Mouse (Mus musculus): Measurements from ENCODE around the gene Pogk. TPM values are rescaled to one million over a fixed set of nuclear protein-coding genes. Genes with fewer than 3 reads are reported as not detected.

Gene Pogk
- polyA plus RNA-seq, 1 experiment from 2014 or later, result 10.4 TPM

DNA sequence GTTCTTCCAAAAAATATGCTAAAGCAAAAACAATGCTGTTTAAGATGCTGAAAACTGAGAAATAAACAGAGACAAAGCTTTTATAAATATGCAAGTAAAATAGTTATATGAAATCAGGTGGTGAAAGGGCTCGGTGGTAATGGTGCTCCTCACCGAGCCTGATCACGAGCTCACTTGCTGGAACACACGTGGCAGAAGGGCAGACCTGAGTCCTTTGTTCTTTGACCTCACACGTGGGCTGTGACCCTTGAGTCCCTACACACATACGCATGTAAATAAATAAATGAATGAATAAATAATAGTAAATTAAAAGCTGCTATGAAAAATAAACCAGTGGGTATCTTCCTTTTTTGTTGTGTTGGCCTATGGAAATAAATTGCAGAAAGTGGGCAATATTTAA, 32.5 kb downstream of the Pogk start:
- no peak for ATAC-seq
- Histone ChIP-seq H3K9me3 (no peaks in the 10 kb centered on the region), H3K4me3 (replicated peaks) (no peak overlapping the region), H3K4me1 (replicated peaks) (peaks cover 14% of the 10 kb centered on the region), H3K27me3 (replicated peaks) (no peaks in the 10 kb centered on the region), H3K36me3 (no peaks in the 10 kb centered on the region), H3K9ac (no peak overlapping the region), H3K27ac (no peak overlapping the region), H3K4me2 (replicated peaks) (no peak overlapping the region)
- 84% methylated on average over 6 of the region's 6 CpGs for WGBS

DNA sequence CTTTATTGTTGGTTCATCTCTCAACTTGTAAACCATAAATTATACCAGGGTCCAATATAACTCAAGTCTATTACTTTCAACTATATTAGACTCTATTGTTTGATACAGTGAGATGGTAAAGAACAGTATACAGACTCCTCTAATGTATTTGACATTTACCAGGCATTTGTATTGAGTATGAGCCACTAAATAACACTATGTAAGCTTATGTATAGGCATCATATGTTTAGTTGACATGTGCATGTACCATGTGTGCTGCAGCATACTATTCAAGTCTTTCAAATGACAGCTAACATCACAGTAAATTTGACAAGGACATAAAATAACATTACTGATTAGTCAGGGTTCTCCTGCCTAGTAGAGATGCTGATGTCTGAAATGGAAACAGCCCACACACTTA, 46.5 kb downstream of the Pogk start:
- H3K9me3 ChIP-seq, result no peaks in the 10 kb centered on the region
- H3K27ac ChIP-seq, result no peak overlapping the region
- H3K4me2 ChIP-seq (replicated peaks), result no peak overlapping the region
- H3K4me3 ChIP-seq (replicated peaks), result no peak overlapping the region
- H3K9ac ChIP-seq, result no peak overlapping the region
- H3K36me3 ChIP-seq, result no peaks in the 10 kb centered on the region
- ATAC-seq, result no peak
- H3K27me3 ChIP-seq (replicated peaks), result no peaks in the 10 kb centered on the region
- no peaks in the 10 kb centered on the region for H3K4me1 ChIP-seq (replicated peaks)

DNA sequence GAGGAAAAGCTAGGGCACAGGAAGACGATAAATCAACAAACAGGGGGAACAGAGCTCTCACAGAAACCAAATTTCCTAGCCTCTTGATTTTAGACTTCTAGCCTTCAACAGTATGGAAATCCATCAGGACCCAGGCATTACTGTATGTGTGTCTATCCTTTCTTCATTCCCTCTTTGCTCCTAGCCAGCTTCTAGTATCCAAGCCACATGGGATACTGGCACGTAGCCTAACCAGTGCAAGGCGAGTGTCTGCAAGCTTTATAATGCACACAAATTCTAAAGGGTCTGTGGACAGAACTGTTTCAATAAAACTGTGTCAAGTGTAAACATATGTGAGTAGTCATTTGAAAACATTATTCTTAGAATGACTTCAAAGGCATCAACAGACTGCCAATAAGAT, 47.0 kb downstream of the Pogk start:
- Histone ChIP-seq H3K4me1 (replicated peaks) (no peaks in the 10 kb centered on the region), H3K36me3 (no peaks in the 10 kb centered on the region), H3K9me3 (no peaks in the 10 kb centered on the region), H3K9ac (no peak overlapping the region), H3K4me2 (replicated peaks) (no peak overlapping the region), H3K27me3 (replicated peaks) (no peaks in the 10 kb centered on the region), H3K4me3 (replicated peaks) (no peak overlapping the region), H3K27ac (no peak overlapping the region)
- ATAC-seq, result no peak
- 54% methylated on average over 3 of the region's 3 CpGs for WGBS

DNA sequence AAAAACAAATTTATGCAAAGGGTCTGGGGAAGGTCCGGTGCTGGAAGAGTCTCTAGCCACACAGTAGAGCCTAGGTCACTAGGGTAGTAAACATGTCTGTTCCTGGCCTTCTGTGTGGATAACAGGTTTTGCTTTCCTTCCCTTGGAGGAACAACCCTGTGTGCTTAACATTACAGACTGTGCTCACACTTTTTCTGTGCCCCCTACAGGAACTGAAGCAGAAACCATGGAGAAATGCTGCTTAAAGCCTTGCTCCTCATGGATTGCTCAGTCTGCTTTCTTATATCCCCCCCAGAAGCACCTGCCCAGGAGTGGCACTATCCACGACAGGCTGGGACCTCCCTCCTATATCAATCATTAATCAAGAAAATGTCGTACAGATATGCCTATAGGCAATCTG, 47.8 kb downstream of the Pogk start:
- no peak overlapping the region for H3K4me2 ChIP-seq (replicated peaks)
- H3K9ac ChIP-seq, result no peak overlapping the region
- no peaks in the 10 kb centered on the region for H3K9me3 ChIP-seq
- ATAC-seq, result no peak
- no peaks in the 10 kb centered on the region for H3K27me3 ChIP-seq (replicated peaks)
- no peaks in the 10 kb centered on the region for H3K4me1 ChIP-seq (replicated peaks)
- H3K4me3 ChIP-seq (replicated peaks), result no peak overlapping the region
- no peak overlapping the region for H3K27ac ChIP-seq
- H3K36me3 ChIP-seq, result no peaks in the 10 kb centered on the region
- 72% methylated on average over 3 of the region's 3 CpGs for WGBS

DNA sequence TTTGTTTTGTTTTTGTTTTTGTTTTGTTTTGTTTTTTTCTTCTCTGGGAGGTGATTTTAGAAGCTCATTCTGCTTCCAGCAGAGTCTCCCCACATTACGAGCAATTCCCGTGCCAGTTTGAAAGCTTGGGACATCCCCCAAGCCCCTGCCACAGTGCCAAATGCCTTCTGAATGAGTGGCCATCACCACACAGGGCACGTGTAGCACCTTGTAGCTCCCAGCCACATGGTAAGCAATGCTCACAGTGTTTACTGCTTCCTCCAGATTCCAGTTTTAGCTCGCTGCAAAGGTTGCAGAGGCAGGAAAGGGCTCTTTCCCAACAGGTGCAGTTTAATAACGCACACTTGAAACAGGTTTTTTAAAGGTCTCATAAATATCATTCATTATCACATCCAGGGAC, 48.8 kb downstream of the Pogk start:
- Histone ChIP-seq H3K4me3 (replicated peaks) (no peak overlapping the region), H3K27me3 (replicated peaks) (no peaks in the 10 kb centered on the region), H3K4me1 (replicated peaks) (no peaks in the 10 kb centered on the region), H3K9me3 (no peaks in the 10 kb centered on the region), H3K9ac (no peak overlapping the region), H3K36me3 (no peaks in the 10 kb centered on the region), H3K4me2 (replicated peaks) (no peak overlapping the region), H3K27ac (no peak overlapping the region)
- ATAC-seq, result no peak
- WGBS, result 75% methylated on average over 5 of the region's 5 CpGs

DNA sequence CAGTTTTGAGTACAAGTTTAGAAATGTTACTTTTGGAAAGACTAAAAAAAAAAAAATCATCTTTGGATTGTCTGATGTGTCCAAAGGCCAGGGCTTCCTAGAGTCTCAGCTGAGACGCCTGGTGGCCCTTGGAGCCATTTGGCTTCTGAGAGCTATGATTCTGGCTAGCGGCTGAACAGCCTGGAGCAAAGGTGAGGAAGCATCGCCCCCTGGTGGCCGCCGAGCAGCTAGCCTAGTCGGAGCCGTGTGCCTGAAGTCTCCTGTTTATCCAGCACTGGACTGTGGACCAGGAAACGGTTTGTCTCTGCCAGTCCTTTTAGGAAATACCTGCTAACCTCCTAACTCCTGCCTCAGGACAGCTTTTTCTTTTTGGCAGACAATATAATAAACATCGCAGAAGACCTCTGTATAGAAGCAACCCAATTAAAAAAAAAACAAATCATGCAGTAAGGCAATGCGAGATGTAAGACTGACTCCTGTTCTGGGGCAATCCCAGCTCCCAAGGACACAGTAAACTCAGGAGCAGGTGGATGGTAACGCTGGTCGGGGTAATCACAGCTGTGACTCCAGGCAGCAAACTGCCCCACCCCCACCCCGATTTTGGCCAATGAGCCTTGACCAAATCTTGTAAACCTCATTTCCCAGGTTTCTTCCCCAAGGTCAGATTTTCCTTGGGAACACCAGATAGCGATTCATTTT, 49.4 kb downstream of the Pogk start:
- WGBS, result 25% methylated on average over 14 of the region's 14 CpGs
- peak; percentile 94 for ATAC-seq
- H3K4me1 ChIP-seq (replicated peaks), result no peaks in the 10 kb centered on the region

DNA sequence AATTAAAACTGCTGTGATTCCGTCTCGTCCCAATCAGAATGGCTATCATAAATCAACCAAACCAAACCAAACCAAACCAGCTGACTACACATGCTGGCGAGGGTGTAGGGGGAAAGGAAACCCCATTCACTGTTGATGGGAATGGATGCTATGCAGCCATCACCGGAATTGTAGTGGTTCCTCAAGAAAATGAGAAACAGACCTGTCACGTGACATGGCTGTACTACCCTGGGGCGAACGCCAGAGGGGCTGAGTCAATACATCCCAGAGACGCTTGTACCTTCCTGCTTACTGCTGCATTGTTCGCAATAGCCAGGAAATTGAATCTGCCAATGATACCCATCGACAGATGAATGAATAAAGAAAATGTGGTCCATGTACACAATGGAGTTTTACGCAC, 59.9 kb downstream of the Pogk start:
- no peaks in the 10 kb centered on the region for H3K9me3 ChIP-seq
- H3K27me3 ChIP-seq (replicated peaks), result no peaks in the 10 kb centered on the region
- H3K9ac ChIP-seq, result no peak overlapping the region
- 81% methylated on average over 11 of the region's 11 CpGs for WGBS
- H3K27ac ChIP-seq, result no peak overlapping the region
- H3K4me3 ChIP-seq (replicated peaks), result no peak overlapping the region
- H3K4me1 ChIP-seq (replicated peaks), result no peaks in the 10 kb centered on the region
- ATAC-seq, result no peak
- H3K36me3 ChIP-seq, result no peaks in the 10 kb centered on the region
- no peak overlapping the region for H3K4me2 ChIP-seq (replicated peaks)

More for the DNA sequence above, 49.4 kb downstream of the Pogk start:
- H3K4me2 ChIP-seq (replicated peaks), result no peak overlapping the region
- H3K9me3 ChIP-seq, result no peaks in the 10 kb centered on the region
- H3K4me3 ChIP-seq (replicated peaks), result no peak overlapping the region
- H3K27me3 ChIP-seq (replicated peaks), result no peaks in the 10 kb centered on the region
- H3K36me3 ChIP-seq, result no peaks in the 10 kb centered on the region
- no peak overlapping the region for H3K27ac ChIP-seq
- H3K9ac ChIP-seq, result no peak overlapping the region

DNA sequence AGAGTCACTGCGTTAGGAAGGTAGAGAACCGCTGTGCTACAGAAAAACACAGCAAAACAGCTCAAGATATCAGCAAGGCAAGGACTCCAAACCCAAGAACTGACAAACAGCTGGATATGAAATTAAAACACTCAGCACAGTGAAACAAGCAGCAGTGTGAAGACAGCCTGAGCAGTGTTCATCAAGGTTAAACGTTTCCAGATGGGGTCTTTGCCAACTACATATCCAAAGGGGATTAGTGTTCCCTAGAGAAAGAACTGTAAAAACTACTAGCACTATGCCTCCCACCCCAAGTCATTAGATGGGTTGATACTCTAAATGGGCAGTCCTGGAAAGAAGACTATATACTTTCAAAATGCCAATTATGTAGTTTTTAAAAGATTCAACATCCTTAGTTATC, 60.3 kb downstream of the Pogk start:
- Histone ChIP-seq H3K27me3 (replicated peaks) (no peaks in the 10 kb centered on the region), H3K4me2 (replicated peaks) (no peak overlapping the region), H3K4me3 (replicated peaks) (no peak overlapping the region), H3K36me3 (no peaks in the 10 kb centered on the region), H3K27ac (no peak overlapping the region), H3K4me1 (replicated peaks) (no peaks in the 10 kb centered on the region), H3K9ac (no peak overlapping the region), H3K9me3 (no peaks in the 10 kb centered on the region)
- WGBS, result 80% methylated on average over 3 of the region's 3 CpGs
- no peak for ATAC-seq

DNA sequence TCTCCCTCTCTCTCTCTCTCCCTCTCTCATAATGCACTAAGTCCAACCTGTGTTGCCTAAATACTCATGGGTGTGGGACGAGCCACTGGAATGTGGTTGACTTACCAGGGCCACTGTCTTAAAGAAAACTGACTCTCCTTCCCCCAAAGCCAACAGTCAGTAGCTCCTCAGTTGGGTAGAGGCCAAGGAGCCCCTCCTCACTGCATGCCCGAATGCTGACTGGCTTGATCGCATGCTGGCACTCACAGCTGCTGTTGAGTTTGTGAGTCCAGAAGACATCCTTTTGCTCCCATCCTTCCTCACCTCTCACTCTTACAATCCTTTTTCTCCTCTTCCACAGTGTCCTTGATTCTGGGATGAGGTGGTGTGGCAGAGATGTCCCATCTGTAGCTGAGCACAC, 62.8 kb downstream of the Pogk start:
- Histone ChIP-seq H3K9me3 (no peaks in the 10 kb centered on the region), H3K27ac (no peak overlapping the region), H3K27me3 (replicated peaks) (no peaks in the 10 kb centered on the region), H3K4me2 (replicated peaks) (no peak overlapping the region), H3K36me3 (no peaks in the 10 kb centered on the region), H3K4me1 (replicated peaks) (no peaks in the 10 kb centered on the region), H3K4me3 (replicated peaks) (no peak overlapping the region), H3K9ac (no peak overlapping the region)
- 74% methylated on average over 3 of the region's 3 CpGs for WGBS
- ATAC-seq, result no peak

DNA sequence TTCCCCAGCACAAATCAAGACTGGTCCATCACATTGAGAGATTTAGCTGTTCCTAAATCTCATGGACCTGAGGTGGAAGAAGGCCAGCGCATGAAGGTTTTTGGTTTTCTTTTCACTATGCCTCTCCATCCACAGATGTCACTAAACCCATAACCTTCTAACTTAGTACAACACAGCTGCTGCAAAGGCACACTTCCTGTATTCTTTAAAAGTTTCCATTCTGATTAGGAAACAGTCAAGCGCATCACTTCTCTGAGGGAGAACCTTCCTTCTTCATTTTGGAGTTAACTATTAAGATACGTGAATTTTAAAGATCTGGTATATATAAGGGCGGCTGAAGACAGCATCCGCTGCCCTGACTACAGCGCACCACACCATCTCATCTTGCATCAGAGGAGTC, 64.1 kb downstream of the Pogk start:
- Histone ChIP-seq H3K4me3 (replicated peaks) (no peak overlapping the region), H3K9ac (no peak overlapping the region), H3K4me1 (replicated peaks) (no peaks in the 10 kb centered on the region), H3K36me3 (no peaks in the 10 kb centered on the region), H3K9me3 (no peaks in the 10 kb centered on the region), H3K27me3 (replicated peaks) (no peaks in the 10 kb centered on the region), H3K27ac (no peak overlapping the region), H3K4me2 (replicated peaks) (no peak overlapping the region)
- no peak for ATAC-seq
- WGBS, result 88% methylated on average over 6 of the region's 6 CpGs

DNA sequence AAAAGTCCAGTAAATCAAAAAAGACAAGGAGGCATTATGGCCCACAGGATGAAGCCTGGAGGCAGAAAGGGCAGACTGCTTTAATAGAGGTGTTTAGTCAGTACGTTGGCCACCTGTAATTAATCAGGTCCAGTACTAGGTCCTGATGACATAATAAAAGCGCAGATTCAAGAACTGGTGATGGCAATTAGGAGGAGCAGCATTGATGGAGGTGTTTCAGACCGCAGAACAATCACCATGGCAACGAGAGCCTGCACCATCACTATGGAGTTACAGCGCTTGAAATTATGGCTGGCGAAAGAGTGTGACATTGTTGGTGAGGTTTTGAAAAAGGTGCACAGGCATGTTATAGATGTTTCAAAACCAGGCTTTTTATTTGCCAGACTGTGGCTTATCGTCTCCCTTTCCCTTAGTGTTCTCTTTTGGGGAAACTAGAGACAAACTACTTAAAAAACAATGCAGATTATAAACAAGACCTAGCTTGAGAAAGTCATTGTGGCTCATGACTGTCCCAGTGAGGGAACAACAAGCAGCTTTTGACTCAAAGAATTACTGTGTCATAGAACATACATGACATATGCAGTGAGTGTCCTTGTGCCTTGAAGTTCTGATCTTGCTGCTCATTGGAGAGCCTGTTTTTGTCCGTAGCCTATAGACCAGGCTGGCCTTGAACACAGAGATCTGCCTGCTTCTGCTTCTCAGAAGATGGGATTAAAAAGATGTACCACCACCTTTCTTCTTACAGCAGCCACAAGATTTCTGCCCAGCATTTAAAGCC, 65.2 kb downstream of the Pogk start:
- H3K9ac ChIP-seq, result no peak overlapping the region
- H3K27ac ChIP-seq, result no peak overlapping the region
- H3K4me2 ChIP-seq (replicated peaks), result no peak overlapping the region
- no peak for ATAC-seq
- H3K4me3 ChIP-seq (replicated peaks), result no peak overlapping the region
- no peaks in the 10 kb centered on the region for H3K27me3 ChIP-seq (replicated peaks)
- no peaks in the 10 kb centered on the region for H3K36me3 ChIP-seq
- H3K9me3 ChIP-seq, result no peaks in the 10 kb centered on the region
- no peaks in the 10 kb centered on the region for H3K4me1 ChIP-seq (replicated peaks)
- 79% methylated on average over 8 of the region's 8 CpGs for WGBS

DNA sequence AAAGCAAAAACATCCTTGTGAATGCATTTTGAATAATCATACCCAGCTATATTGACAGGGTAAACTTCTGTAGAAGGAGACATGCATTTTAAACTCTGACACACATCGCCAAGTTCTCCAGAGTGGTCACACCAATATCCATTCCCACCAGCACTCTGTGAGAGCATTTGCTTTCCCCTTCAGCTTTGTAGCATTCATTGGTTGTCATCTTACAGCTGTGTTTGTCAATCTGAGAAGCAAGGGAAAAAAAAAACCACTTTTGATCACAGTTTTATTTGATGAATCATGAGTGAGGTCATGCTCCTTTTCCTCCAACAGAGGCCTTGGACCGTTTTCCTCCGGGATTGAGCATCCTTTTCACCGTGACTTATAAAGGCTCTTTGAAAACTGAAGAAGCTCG, 66.1 kb downstream of the Pogk start:
- Histone ChIP-seq H3K4me2 (replicated peaks) (no peak overlapping the region), H3K27ac (no peak overlapping the region), H3K36me3 (no peaks in the 10 kb centered on the region), H3K9ac (no peak overlapping the region), H3K4me1 (replicated peaks) (no peaks in the 10 kb centered on the region), H3K27me3 (replicated peaks) (no peaks in the 10 kb centered on the region), H3K9me3 (no peaks in the 10 kb centered on the region), H3K4me3 (replicated peaks) (no peak overlapping the region)
- 68% methylated on average over 5 of the region's 5 CpGs for WGBS
- ATAC-seq, result no peak

DNA sequence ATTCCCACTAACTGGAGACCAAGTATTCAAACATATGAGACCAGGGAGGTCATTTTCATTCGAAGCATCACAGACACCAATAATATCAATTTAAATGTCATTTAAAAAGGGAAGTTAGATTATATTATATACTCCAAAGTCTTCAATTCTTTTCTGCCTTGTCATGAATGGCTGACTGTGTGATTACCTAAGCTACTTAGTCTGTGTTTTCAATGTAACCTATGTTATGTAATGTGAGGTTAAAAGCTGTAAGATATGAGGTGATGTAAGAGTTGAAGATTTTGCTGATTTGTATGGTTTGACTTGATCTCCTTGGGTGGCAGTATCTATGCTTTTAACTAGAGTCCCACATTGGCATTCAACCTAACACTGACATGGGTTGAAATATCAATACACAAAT, 67.1 kb downstream of the Pogk start:
- Histone ChIP-seq H3K4me2 (replicated peaks) (no peak overlapping the region), H3K9ac (no peak overlapping the region), H3K4me3 (replicated peaks) (no peak overlapping the region), H3K27ac (no peak overlapping the region), H3K36me3 (no peaks in the 10 kb centered on the region), H3K9me3 (no peaks in the 10 kb centered on the region), H3K4me1 (replicated peaks) (no peaks in the 10 kb centered on the region), H3K27me3 (replicated peaks) (no peaks in the 10 kb centered on the region)
- ATAC-seq, result no peak
- 77% methylated on average over 1 of the region's 1 CpGs for WGBS

Measured in intestine, embryonic 15.5 days (tissue).